Mouse (Mus musculus) lung, embryonic 15.5 days (tissue): Measurements from ENCODE around the gene Chd1. TPM values are rescaled to one million over a fixed set of nuclear protein-coding genes. Genes with fewer than 3 reads are reported as not detected.

Experiments
- ATAC-seq: fragments of 200-750 bp; cut with Nextera tagmentation; 2 replicates; pipeline ENCODE4 v1.8.0; 2017; ENCODE audit warnings: moderate number of reproducible peaks, borderline replicate concordance; ENCODE audit not compliant: low FRiP score, low TSS enrichment; ENCODE audit errors: extremely low read depth
- H3K27ac ChIP-seq: fragments of 300-500 bp; sonication (generic); 2 replicates; pipeline ENCODE4 v1.5.1; 2015; ENCODE audit warnings: moderate library complexity, mild to moderate bottlenecking, inconsistent platforms
- H3K27me3 ChIP-seq: fragments of 300-500 bp; sonication (generic); 2 replicates; pipeline ENCODE4 v1.6.1; 2015; ENCODE audit warnings: inconsistent platforms
- H3K36me3 ChIP-seq: fragments of 300-500 bp; sonication (generic); 2 replicates; pipeline ENCODE4 v1.6.1; 2015; ENCODE audit warnings: inconsistent platforms
- H3K4me1 ChIP-seq: fragments of 300-500 bp; sonication (generic); 2 replicates; pipeline ENCODE4 v1.6.1; 2015; ENCODE audit warnings: inconsistent platforms
- H3K4me2 ChIP-seq: fragments of 300-500 bp; sonication (generic); 2 replicates; pipeline ENCODE4 v1.6.1; 2015; ENCODE audit warnings: inconsistent platforms, mild to moderate bottlenecking, moderate library complexity
- H3K4me3 ChIP-seq: fragments of 300-500 bp; sonication (generic); 2 replicates; pipeline ENCODE4 v1.5.1; 2015; ENCODE audit warnings: mild to moderate bottlenecking, inconsistent platforms
- H3K9ac ChIP-seq: fragments of 300-500 bp; sonication (generic); 2 replicates; pipeline ENCODE4 v1.6.1; 2015; ENCODE audit warnings: inconsistent platforms
- H3K9me3 ChIP-seq: fragments of 300-500 bp; sonication (generic); 2 replicates; pipeline ENCODE4 v1.6.1; 2016; ENCODE audit warnings: inconsistent platforms
- WGBS: fragments of 180-500 bp; shearing (Covaris S2); methylation state at CpG from one replicate; pipeline ENCODE4 v1.1.7; 2015; 5-methylcytosine and 5-hydroxymethylcytosine counted together
- polyA plus RNA-seq: library from polyadenylated mRNA; unstranded; fragments of >200 nt; fragmentation: Nextera tagmentation; extraction: Ambion mirVana; gene quantifications from 2 replicates; pipeline ENCODE4 v1.2.1, GENCODE M21; 2015

The Chd1 gene
- polyA plus RNA-seq, 1 experiment from 2014 or later: 30.2 TPM

DNA sequence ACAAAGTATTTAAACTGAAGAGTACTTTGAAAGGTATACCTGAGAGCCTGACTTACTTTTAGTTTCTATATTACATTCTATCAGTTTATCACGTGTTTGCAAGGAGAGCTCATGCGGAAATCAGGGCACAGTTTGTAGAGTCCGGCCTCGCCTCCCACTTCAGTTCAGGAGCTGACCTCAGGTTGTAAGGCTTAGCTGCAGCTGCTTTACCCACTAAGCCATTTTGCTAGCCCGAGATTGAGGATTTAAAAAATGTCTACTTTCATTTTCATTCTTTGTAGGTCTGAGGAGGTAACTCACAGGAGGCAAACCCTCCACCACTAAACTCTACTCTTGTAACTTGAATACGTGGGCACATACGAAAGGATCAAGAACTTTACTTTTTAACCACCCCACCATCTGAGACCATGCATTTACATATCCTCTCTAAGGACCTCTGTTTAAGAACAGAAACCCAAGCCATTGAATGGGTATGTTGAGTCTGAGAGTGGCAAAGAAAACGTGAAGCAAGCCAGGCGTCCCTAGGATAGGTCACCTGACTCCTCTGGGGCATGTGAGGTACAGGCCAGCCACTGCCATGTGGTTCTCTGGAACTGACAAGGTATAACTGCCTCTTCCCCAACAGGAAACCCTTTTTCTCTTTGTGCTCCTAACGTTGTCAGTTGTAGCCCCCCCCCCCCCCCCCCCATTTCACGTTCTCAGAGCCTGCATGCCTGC, 111.8 kb downstream of the Chd1 start:
- H3K4me2 ChIP-seq: no peak overlapping the region
- 83% methylated on average over 9 of the region's 11 CpGs for WGBS
- H3K27ac ChIP-seq: no peak overlapping the region
- H3K36me3 ChIP-seq: 0 out of 2 replicates have a peak, but pooled peaks cover 3% of the 10 kb centered on the region
- H3K9me3 ChIP-seq: no peaks in the 10 kb centered on the region
- no peak overlapping the region for H3K4me3 ChIP-seq
- no peak for ATAC-seq
- no peak overlapping the region for H3K9ac ChIP-seq
- peaks cover 64% of the 10 kb centered on the region for H3K4me1 ChIP-seq
- H3K27me3 ChIP-seq: no peaks in the 10 kb centered on the region

- Histone ChIP-seq H3K4me3 (no peak overlapping the region), H3K4me2 (no peak overlapping the region), H3K9ac (no peak overlapping the region), H3K4me1 (peaks cover 63% of the 10 kb centered on the region), H3K9me3 (no peaks in the 10 kb centered on the region), H3K36me3 (0 out of 2 replicates have a peak, but pooled peaks cover 3% of the 10 kb centered on the region), H3K27ac (no peak overlapping the region), H3K27me3 (no peaks in the 10 kb centered on the region)
- no peak for ATAC-seq
- 81% methylated on average over 5 of the region's 5 CpGs for WGBS
Measured at GRCm38 (mm10) chr17:15817096-15817450, 112.3 kb downstream of the Chd1 start.

DNA sequence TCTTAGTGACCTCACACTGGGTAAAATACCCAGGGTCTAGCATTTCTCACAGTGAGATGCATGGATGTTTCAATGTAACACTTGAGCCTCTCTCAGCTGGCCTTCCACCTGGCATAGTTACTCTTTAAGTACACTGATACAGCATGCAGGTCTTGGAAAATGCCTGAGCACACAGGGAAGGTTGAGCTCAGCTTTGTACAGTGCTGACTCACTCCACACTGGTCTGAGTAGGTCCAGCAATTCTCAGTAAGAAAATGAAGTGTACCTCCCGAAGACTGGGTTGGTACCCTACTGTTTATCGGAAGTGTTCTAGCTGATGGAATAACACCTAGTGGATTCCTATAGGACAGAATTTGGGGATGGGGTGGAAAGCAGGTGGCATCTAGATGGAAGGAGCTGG, 112.9 kb downstream of the Chd1 start:
- H3K27ac ChIP-seq: no peak overlapping the region
- no peak overlapping the region for H3K4me3 ChIP-seq
- WGBS: 89% methylated on average over 2 of the region's 2 CpGs
- H3K9me3 ChIP-seq: no peaks in the 10 kb centered on the region
- ATAC-seq: no peak
- H3K9ac ChIP-seq: no peak overlapping the region
- H3K27me3 ChIP-seq: no peaks in the 10 kb centered on the region
- H3K4me1 ChIP-seq: peaks cover 57% of the 10 kb centered on the region
- no peak overlapping the region for H3K4me2 ChIP-seq
- 0 out of 2 replicates have a peak, but pooled peaks cover 3% of the 10 kb centered on the region for H3K36me3 ChIP-seq

GRCm38 (mm10) chr17:15818372-15818771, 113.6 kb downstream of the Chd1 start:
- peaks cover 57% of the 10 kb centered on the region for H3K4me1 ChIP-seq
- 0 out of 2 replicates have a peak, but pooled peaks cover 3% of the 10 kb centered on the region for H3K36me3 ChIP-seq
- H3K4me2 ChIP-seq: no peak overlapping the region
- WGBS: 59% methylated on average over 8 of the region's 8 CpGs
- H3K9me3 ChIP-seq: no peaks in the 10 kb centered on the region
- no peak overlapping the region for H3K27ac ChIP-seq
- H3K9ac ChIP-seq: no peak overlapping the region
- peak; percentile 86 for ATAC-seq
- no peak overlapping the region for H3K4me3 ChIP-seq
- H3K27me3 ChIP-seq: no peaks in the 10 kb centered on the region

- WGBS: 43% methylated on average over 6 of the region's 6 CpGs
Measured at GRCm38 (mm10) chr17:15820146-15820545, 115.4 kb downstream of the Chd1 start.

GRCm38 (mm10) chr17:15820761-15821160, 116.0 kb downstream of the Chd1 start:
- Histone ChIP-seq H3K27me3 (no peaks in the 10 kb centered on the region), H3K36me3 (0 out of 2 replicates have a peak, but pooled peaks cover 3% of the 10 kb centered on the region), H3K4me3 (no peak overlapping the region), H3K4me2 (no peak overlapping the region), H3K9me3 (no peaks in the 10 kb centered on the region), H3K27ac (peak overlapping the region; percentile 31; the same call in 1 of the 2 replicates), H3K9ac (no peak overlapping the region), H3K4me1 (peaks cover 53% of the 10 kb centered on the region)
- ATAC-seq: no peak
- WGBS: 77% methylated on average over 10 of the region's 10 CpGs

More at GRCm38 (mm10) chr17:15820146-15820545, 115.4 kb downstream of the Chd1 start:
- Histone ChIP-seq H3K9me3 (no peaks in the 10 kb centered on the region), H3K4me1 (peaks cover 53% of the 10 kb centered on the region), H3K9ac (no peak overlapping the region), H3K4me2 (no peak overlapping the region), H3K36me3 (0 out of 2 replicates have a peak, but pooled peaks cover 3% of the 10 kb centered on the region), H3K4me3 (no peak overlapping the region), H3K27ac (peak overlapping the region; percentile 28), H3K27me3 (no peaks in the 10 kb centered on the region)
- ATAC-seq: no peak

- Histone ChIP-seq H3K36me3 (0 out of 2 replicates have a peak, but pooled peaks cover 3% of the 10 kb centered on the region), H3K4me3 (no peak overlapping the region), H3K9ac (no peak overlapping the region), H3K4me1 (peaks cover 53% of the 10 kb centered on the region), H3K9me3 (no peaks in the 10 kb centered on the region), H3K27me3 (no peaks in the 10 kb centered on the region), H3K4me2 (no peak overlapping the region), H3K27ac (no peak overlapping the region)
- 87% methylated on average over 4 of the region's 4 CpGs for WGBS
- no peak for ATAC-seq
Measured at GRCm38 (mm10) chr17:15821706-15822105, 116.9 kb downstream of the Chd1 start.

Other genes starting within 250 kb of the Chd1 start
- 262 and 270 TPM in 2 replicates for gene Psmb1, start 205.2 kb upstream of the Chd1 start, polyA plus RNA-seq
- gene Tbp, start 205.1 kb upstream of the Chd1 start, polyA plus RNA-seq: 46.5 and 48.7 TPM in 2 replicates
- gene Pdcd2, start 177.7 kb upstream of the Chd1 start, polyA plus RNA-seq: 36.5 and 41.0 TPM in 2 replicates
- 2.2 and 2.6 TPM in 2 replicates for gene Prdm9, start 140.6 kb upstream of the Chd1 start, polyA plus RNA-seq
- gene Rgmb, start 126.1 kb downstream of the Chd1 start, polyA plus RNA-seq: 13.5 and 14.6 TPM in 2 replicates